Mouse (Mus musculus) MEL (cell line): ENCODE results near the gene Derl2. TPM values are rescaled to one million over a fixed set of nuclear protein-coding genes. Genes with fewer than 3 reads are reported as not detected.
A peak's percentile ranks its signal among the peaks of the same experiment; 100 is the strongest.

ENCODE experiments used
- DNase-seq: peaks from one replicate; pipeline ENCODE4 v3.0.0; 2011; ENCODE audit warnings: low read depth, low spot score
- H3K27ac ChIP-seq: 2 replicates; pipeline ENCODE4 v1.5.1; 2012; ENCODE audit warnings: low read depth, mild to moderate bottlenecking, control low read depth, low read length, moderate library complexity; ENCODE audit not compliant: control insufficient read depth
- H3K27me3 ChIP-seq, 2 experiments: fragments of 150-350 bp in 1 of 2; sonication (generic) in 1 of 2; 2 replicates each; pipeline ENCODE4 v1.6.1; 2012; ENCODE audit warnings: low read length in 2 of 2, mild to moderate bottlenecking in 2 of 2, improper control_type of control experiment in 1 of 2, moderate library complexity in 1 of 2; ENCODE audit not compliant: insufficient read depth in 2 of 2, control insufficient read depth in 1 of 2
- H3K36me3 ChIP-seq, 2 experiments: 2 replicates each; pipeline ENCODE4 v1.6.1; 2012 to 2014; ENCODE audit warnings: low read length in 2 of 2, improper control_type of control experiment in 1 of 2, inconsistent platforms in 1 of 2, mild to moderate bottlenecking in 1 of 2; ENCODE audit not compliant: insufficient read depth in 2 of 2, control insufficient read depth in 1 of 2
- H3K4me1 ChIP-seq, 2 experiments: fragments of 150-350 bp in 1 of 2; sonication (generic) in 1 of 2; 2 replicates each; pipeline ENCODE4 v1.6.1; 2012; ENCODE audit warnings: low read length in 2 of 2, improper control_type of control experiment in 1 of 2, mild to moderate bottlenecking in 1 of 2; ENCODE audit not compliant: insufficient read depth in 2 of 2, control insufficient read depth in 1 of 2
- H3K4me3 ChIP-seq, 2 experiments: fragments of 150-350 bp in 1 of 2; sonication (generic) in 1 of 2; 2 replicates each; pipeline ENCODE4 v1.5.1; 2012; ENCODE audit warnings: low read depth in 2 of 2, low read length in 2 of 2, mild to moderate bottlenecking in 2 of 2, moderate library complexity in 2 of 2, control low read depth in 1 of 2, improper control_type of control experiment in 1 of 2; ENCODE audit not compliant: control insufficient read depth in 1 of 2, insufficient read depth in 1 of 2
- H3K79me2 ChIP-seq: 2 replicates; pipeline ENCODE4 v1.6.1; 2012; ENCODE audit warnings: mild to moderate bottlenecking, low read length, moderate library complexity; ENCODE audit not compliant: control insufficient read depth, poor library complexity, insufficient read depth
- H3K9ac ChIP-seq: 2 replicates; pipeline ENCODE4 v1.6.1; 2012; ENCODE audit warnings: low read depth, mild to moderate bottlenecking, control low read depth, low read length, moderate library complexity; ENCODE audit not compliant: control insufficient read depth, poor library complexity, severe bottlenecking
- H3K9me3 ChIP-seq: fragments of 150-350 bp; sonication (generic); replicated peaks from 2 replicates; pipeline ENCODE4 v1.6.1; 2012; ENCODE audit warnings: mild to moderate bottlenecking, low read length, improper control_type of control experiment, moderate library complexity; ENCODE audit not compliant: insufficient read depth
- BHLHE40 ChIP-seq: IDR thresholded peaks from 2 replicates; pipeline ENCODE4 v1.6.1; 2012; ENCODE audit warnings: low read depth, mild to moderate bottlenecking, inconsistent platforms, low read length, improper control_type of control experiment, borderline replicate concordance
- CHD1 ChIP-seq: IDR thresholded peaks from 2 replicates; pipeline ENCODE4 v1.6.1; 2012; ENCODE audit warnings: low read depth, mild to moderate bottlenecking, inconsistent platforms, low read length, improper control_type of control experiment
- CTCF ChIP-seq, 3 experiments: IDR thresholded peaks in 2 of 3; conservative IDR thresholded peaks in 1 of 3; 2 replicates each; pipeline ENCODE4 v1.5.1; 2011 to 2012; ENCODE audit warnings: low read length in 3 of 3, low read depth in 2 of 3, mild to moderate bottlenecking in 2 of 3, improper control_type of control experiment in 1 of 3, inconsistent platforms in 1 of 3, mixed read lengths in 1 of 3, moderate library complexity in 1 of 3; ENCODE audit not compliant: control insufficient read depth in 1 of 3, insufficient read depth in 1 of 3, poor library complexity in 1 of 3, severe bottlenecking in 1 of 3
- E2F4 ChIP-seq: IDR thresholded peaks from 2 replicates; pipeline ENCODE4 v1.6.1; 2011; ENCODE audit warnings: low read depth, low read length, improper control_type of control experiment, borderline replicate concordance
- ETS1 ChIP-seq: IDR thresholded peaks from 2 replicates; pipeline ENCODE4 v1.6.1; 2012; ENCODE audit warnings: low read depth, mild to moderate bottlenecking, inconsistent platforms, low read length, improper control_type of control experiment, moderate library complexity
- GATA1 ChIP-seq: IDR thresholded peaks from 2 replicates; pipeline ENCODE4 v1.6.1; 2011; ENCODE audit warnings: low read depth, low read length, improper control_type of control experiment
- JUND ChIP-seq: IDR thresholded peaks from 2 replicates; pipeline ENCODE4 v1.6.1; 2011; ENCODE audit warnings: low read depth, mild to moderate bottlenecking, improper control_type of control experiment, low read length
- KAT2A ChIP-seq: conservative IDR thresholded peaks from 2 replicates; pipeline ENCODE4 v1.6.1; 2012; ENCODE audit warnings: low read depth, low read length, improper control_type of control experiment, inconsistent platforms
- MAFK ChIP-seq: IDR thresholded peaks from 2 replicates; pipeline ENCODE4 v1.6.1; 2011; ENCODE audit warnings: low read depth, mild to moderate bottlenecking, low read length, improper control_type of control experiment, borderline replicate concordance
- MAX ChIP-seq: IDR thresholded peaks from 2 replicates; pipeline ENCODE4 v1.6.1; 2011; ENCODE audit warnings: low read length, improper control_type of control experiment
- MEF2A ChIP-seq: IDR thresholded peaks from 2 replicates; pipeline ENCODE4 v1.6.1; 2014; ENCODE audit warnings: low read depth, mild to moderate bottlenecking, inconsistent platforms, low read length, improper control_type of control experiment; ENCODE audit not compliant: poor library complexity, insufficient replicate concordance, severe bottlenecking; ENCODE audit errors: extremely low read depth
- NELFE ChIP-seq: IDR thresholded peaks from 2 replicates; pipeline ENCODE4 v1.6.1; 2011; ENCODE audit warnings: low read depth, low read length, improper control_type of control experiment
- POLR2A ChIP-seq, 2 experiments: IDR thresholded peaks; 2 replicates each; pipeline ENCODE4 v1.6.1; 2011 to 2012; ENCODE audit warnings: low read length in 2 of 2, mild to moderate bottlenecking in 2 of 2, control low read depth in 1 of 2, improper control_type of control experiment in 1 of 2, low read depth in 1 of 2, moderate library complexity in 1 of 2; ENCODE audit not compliant: control insufficient read depth in 1 of 2, insufficient read depth in 1 of 2, poor library complexity in 1 of 2
- POLR2AphosphoS5 ChIP-seq: IDR thresholded peaks from 2 replicates; pipeline ENCODE4 v1.6.1; 2012; ENCODE audit warnings: low read depth, borderline replicate concordance, mild to moderate bottlenecking, inconsistent platforms, low read length, moderate library complexity, mixed read lengths
- RAD21 ChIP-seq: IDR thresholded peaks from 2 replicates; pipeline ENCODE4 v1.6.1; 2011; ENCODE audit warnings: mild to moderate bottlenecking, low read depth, low read length, improper control_type of control experiment
- SIN3A ChIP-seq: IDR thresholded peaks from 2 replicates; pipeline ENCODE4 v1.6.1; 2012; ENCODE audit warnings: low read length, improper control_type of control experiment, inconsistent platforms
- SMC3 ChIP-seq: IDR thresholded peaks from 2 replicates; pipeline ENCODE4 v1.6.1; 2011; ENCODE audit warnings: low read depth, low read length, improper control_type of control experiment
- ZC3H11A ChIP-seq: IDR thresholded peaks from 2 replicates; pipeline ENCODE4 v1.6.1; 2012; ENCODE audit warnings: low read depth, mild to moderate bottlenecking, inconsistent platforms, low read length, improper control_type of control experiment
- polyA plus RNA-seq, 2 experiments: library from polyadenylated mRNA; stranded (reverse) in 1 of 2; unstranded in 1 of 2; fragments of >175 nt in 1 of 2; fragments of >200 nt in 1 of 2; gene quantifications; 2 replicates each; pipeline versions ENCODE4 v1.2.1 to v1.2.4; 2012; ENCODE audit warnings: low replicate concordance in 2 of 2, low read depth in 1 of 2; ENCODE audit not compliant: insufficient read length in 2 of 2, insufficient read depth in 1 of 2, missing spikeins in 1 of 2
- total RNA-seq: library from RNA; depleted of rRNA; stranded (reverse); fragments of 300-350 nt; gene quantifications from 2 replicates; pipeline ENCODE4 v1.2.3, GENCODE M21; 2012

The Derl2 gene
- total and polyA plus RNA-seq, 3 experiments: 32.8 TPM; not detected in 1

- no peak for TF ChIP-seq CTCF (IDR thresholded peaks at IDR 0.05 in 2 of 3, conservative IDR thresholded peaks at IDR 0.05 in 1 of 3; ENCODE audit: control insufficient read depth in 1 of 3, insufficient read depth in 1 of 3, low read depth in 2 of 3, low read length in 3 of 3, poor library complexity in 1 of 3, severe bottlenecking in 1 of 3)
- TF ChIP-seq JUND: no peak
- peak; percentile 81 for TF ChIP-seq NELFE
- TF ChIP-seq KAT2A: peak; percentile 91
- peak; percentile 55 for TF ChIP-seq MAX
These were observed at the start of gene Derl2, which contains the start of gene Mis12 (continued) for GRCm38 (mm10) chr11:71019201-71020068.

DNA sequence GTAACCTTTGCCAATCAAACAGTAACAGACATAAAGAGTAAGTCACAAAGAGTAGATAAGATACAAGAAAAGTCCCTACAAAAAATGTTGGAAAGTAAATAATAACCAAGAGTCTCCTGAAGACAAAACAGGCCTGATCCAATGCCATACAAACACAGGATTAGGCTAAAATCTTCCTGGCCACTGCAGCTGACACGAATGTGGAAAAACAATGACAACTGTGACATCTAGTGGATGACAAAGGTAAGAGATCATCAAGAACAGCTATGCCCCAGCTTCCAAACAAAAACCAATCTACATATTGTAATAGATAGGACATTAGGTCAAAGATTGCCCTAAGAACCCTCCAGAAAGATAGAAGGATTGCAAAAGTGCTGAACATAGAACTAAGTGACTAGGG is 32.9 kb upstream of the Derl2 start:
- no peaks in the 10 kb centered on the region for H3K4me1 ChIP-seq
- no peaks in the 10 kb centered on the region for H3K36me3 ChIP-seq
- H3K9ac ChIP-seq: no peak overlapping the region
- no peak overlapping the region for H3K4me3 ChIP-seq
- TF ChIP-seq RAD21 (peak; percentile 66), GATA1 (no peak), MEF2A (no peak), ZC3H11A (peak; percentile 18; the same call in 1 of the 2 replicates), MAFK (no peak), CHD1 (no peak), POLR2A (IDR thresholded peaks at IDR 0.05; ENCODE audit: control insufficient read depth in 1 of 2, insufficient read depth in 1 of 2, low read depth in 1 of 2, low read length in 2 of 2, poor library complexity in 1 of 2) (no peak), SIN3A (no peak), CTCF (IDR thresholded peaks at IDR 0.05 in 2 of 3, conservative IDR thresholded peaks at IDR 0.05 in 1 of 3; ENCODE audit: control insufficient read depth in 1 of 3, insufficient read depth in 1 of 3, low read depth in 2 of 3, low read length in 3 of 3, poor library complexity in 1 of 3, severe bottlenecking in 1 of 3) (peak in 1 of 3 experiments; percentile 56; a peak in 2 of 6 replicates), E2F4 (no peak), BHLHE40 (no peak), POLR2AphosphoS5 (no peak), SMC3 (peak; percentile 43), ETS1 (no peak)
- no peaks in the 10 kb centered on the region for H3K79me2 ChIP-seq
- no peaks in the 10 kb centered on the region for H3K9me3 ChIP-seq
- H3K27me3 ChIP-seq: peaks cover 0 to 2% of the 10 kb centered on the region in 2 experiments; a peak in 2 of 4 replicates
- no peak overlapping the region for H3K27ac ChIP-seq
- no peak for DNase-seq
